Mouse (Mus musculus) telencephalon, adult 2 months (tissue): ENCODE data around the gene Ctf1.
A peak's percentile ranks its signal among the peaks of the same experiment; 100 is the strongest.

Experiments
- DNase-seq: peaks from one replicate; pipeline ENCODE4 v3.0.0-alpha.2; 2011; ENCODE audit warnings: low read depth, low spot score

Ctf1 gene

DNA sequence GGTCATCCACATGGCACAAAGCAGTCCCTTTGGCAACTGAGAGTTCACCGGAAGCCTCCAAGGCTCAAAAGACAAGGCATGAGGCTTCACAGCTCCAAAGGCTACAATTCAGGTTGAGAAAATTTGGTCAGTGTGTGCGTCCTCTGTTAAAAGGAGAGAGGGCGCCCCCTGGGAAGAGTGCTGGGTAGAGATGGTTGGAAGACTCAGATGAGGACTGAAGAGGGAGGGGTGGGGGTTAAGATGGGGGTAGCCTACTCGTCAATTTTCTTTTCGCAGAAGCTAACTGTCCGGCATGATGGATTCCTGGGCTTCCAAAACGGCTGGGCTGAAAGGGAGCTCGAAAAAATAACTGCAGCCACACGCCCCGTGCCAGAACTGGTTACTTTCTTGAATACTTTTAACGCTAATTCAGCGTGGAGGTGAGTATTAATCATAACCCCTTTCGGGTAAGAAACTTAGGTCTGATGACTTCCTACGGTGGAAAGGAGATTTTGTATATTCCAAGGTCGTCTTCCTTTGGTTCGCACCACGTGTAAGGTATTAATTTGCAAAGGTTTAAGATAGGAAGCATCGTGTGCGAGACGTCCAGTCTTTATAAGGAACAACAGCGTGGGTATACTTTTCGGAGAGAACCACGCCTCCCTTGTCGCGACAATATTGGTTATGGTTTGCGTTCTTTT is 32.0 kb downstream of the Ctf1 start, which contains the start of gene Fbxl19:
TSS of gene Fbxl19 (plus strand) at position 178 of the 680 bp plus-strand sequence.
- peak; percentile 61 for DNase-seq

DNA sequence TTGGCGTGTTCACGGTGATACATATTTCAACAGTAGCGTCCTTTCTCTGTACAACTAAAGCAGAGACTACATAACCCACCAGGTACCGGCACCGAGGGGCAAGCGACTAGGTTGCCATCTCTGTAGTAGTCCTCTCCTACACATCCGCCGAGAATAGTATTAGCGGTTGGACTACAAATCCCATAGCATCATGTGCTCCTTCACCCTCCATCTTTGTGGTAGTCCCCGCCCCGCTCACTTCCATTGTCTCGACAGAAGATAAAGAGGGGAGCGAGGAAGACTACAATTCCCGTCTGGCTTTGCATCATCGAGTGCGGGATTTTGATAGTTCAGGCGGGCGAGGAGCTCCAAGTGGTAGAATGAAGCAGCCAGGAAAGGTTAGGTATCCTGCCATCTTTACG is 32.7 kb downstream of the Ctf1 start:
- peak; percentile 100 for DNase-seq

DNA sequence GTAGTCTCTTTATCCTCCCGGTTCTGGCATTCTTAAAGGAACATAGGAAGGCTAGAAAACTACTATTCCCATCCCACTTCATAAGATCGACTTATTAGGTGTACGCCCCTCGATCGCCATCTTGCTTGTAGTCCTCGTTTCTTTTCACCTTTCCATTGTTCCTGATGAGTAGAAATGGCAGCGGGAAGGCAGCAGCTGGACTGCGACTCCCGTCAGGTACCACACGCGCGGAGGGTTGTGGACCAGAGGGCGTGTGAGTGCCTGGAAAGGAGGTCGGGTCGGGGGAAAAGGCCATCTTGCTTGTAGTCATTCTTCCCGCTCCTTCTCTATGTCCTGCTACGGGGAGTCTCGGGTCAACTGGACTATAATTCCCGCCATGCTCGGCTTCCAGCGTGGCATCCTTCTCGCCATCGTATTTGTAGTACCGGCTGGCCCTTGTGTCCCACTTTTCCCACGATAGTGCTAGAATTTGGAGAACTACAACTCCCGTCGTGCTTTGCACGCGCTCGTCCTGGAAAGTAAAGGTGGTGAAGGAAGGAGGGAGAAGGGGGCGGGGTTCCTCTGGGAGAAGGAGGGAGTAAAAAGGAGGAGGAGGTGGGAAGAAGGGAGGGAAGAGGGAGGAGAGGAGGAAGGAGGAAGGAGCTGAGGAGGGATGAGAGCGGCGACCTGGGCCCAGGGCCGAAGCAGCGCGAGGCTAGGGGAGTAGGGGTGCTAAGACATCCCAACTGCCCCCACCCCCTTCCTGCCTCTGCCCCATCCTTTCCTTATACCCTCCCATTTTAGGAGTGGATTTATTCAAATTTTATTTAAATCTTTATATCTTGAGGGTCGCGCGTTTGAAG is 33.3 kb downstream of the Ctf1 start:
- peak; percentile 100 for DNase-seq

DNA sequence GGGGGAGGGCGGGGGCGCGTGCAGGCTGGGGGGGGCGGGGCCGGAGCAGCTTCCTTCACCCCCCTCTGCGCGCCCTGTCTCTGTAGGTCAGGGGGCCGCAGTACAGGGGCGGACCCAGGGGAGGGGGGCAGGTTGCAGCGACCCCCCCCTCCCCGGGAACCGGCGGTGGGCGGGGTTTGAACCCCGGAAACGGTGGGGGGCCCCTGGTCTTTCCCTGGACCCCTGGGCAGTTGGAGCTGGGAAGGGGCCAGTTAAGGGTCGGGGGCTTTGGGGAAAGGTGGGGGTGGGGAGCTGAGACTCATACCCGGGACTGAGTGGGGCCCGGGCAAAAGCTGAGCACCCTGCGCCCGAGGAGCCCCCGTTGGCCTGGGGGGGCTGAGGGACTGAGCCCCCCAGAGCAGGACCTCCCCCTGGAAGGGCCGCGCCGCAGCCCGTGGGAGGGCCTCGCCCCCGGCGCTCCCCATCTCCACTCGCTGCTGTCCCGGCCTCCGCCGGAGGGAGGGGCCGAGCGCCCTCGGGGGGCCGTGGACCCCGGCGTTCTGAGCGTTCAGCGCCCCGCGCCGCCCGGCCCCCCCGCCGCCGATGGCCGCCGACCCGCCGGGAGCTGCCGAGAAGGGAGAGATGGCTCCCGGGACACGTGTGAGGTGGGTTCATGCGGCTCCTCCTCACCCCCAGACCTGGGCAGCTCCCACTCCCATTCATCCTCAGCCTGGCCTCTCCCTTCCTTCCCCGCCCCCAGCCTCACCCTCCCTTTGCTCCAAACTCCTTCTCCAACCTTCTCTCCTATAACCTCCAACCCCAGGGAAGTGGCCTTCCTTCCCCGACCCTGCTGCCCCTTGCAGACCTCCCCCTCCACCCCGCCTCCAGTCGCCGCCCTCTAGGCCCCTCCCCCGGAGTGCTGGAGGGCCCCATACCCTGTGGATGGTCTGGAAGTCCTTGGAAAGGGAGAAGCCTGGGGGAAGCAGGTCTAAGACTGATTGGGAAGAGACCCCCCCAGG is 34.3 kb downstream of the Ctf1 start:
- DNase-seq, result no peak

DNA sequence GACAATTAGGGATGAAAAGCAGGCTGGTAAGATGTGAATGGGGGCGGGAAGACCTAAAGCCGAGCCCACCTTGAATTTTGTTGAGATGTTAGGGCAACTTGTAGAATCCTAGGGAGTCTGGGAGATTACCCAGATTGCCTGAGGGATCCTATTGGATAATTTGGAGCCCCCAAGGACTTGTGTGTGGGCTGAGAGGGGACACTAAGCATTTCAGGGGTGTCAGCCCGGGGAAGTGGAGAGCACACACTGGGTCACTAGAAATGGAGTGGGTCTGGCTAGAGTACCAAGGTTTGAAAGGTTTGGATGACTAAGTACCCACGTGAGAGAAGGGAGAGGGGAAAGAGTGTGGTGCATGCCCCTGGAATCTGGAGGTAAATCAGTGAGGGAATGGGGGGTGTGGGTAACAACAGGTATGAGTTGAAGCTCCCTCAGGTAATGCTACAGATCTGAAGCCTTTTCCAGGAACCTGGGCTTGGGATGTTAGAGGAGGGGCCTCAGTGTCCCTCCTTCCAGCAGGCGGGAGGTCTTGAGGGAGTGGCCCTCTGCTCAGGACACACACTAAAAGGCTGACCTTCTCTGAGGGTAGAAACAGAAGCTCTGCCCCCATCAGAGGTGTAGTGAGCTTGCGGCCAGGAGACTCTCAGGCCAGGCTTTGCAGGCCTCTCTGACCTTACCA is 35.2 kb downstream of the Ctf1 start:
- no peak for DNase-seq

DNA sequence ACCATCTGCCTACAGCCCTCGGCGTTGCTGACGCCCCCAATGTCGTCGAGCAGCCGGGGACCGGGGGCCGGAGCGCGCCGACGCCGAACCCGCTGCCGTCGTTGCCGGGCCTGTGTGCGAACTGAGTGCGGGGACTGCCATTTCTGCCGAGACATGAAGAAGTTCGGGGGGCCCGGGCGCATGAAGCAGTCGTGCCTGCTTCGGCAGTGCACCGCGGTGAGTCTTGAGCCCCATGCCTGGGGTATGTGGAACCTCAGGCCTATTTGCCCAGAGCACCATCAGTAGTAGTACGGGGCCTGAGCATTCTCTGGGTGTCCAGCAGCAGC is 35.7 kb downstream of the Ctf1 start:
- DNase-seq, result no peak

DNA sequence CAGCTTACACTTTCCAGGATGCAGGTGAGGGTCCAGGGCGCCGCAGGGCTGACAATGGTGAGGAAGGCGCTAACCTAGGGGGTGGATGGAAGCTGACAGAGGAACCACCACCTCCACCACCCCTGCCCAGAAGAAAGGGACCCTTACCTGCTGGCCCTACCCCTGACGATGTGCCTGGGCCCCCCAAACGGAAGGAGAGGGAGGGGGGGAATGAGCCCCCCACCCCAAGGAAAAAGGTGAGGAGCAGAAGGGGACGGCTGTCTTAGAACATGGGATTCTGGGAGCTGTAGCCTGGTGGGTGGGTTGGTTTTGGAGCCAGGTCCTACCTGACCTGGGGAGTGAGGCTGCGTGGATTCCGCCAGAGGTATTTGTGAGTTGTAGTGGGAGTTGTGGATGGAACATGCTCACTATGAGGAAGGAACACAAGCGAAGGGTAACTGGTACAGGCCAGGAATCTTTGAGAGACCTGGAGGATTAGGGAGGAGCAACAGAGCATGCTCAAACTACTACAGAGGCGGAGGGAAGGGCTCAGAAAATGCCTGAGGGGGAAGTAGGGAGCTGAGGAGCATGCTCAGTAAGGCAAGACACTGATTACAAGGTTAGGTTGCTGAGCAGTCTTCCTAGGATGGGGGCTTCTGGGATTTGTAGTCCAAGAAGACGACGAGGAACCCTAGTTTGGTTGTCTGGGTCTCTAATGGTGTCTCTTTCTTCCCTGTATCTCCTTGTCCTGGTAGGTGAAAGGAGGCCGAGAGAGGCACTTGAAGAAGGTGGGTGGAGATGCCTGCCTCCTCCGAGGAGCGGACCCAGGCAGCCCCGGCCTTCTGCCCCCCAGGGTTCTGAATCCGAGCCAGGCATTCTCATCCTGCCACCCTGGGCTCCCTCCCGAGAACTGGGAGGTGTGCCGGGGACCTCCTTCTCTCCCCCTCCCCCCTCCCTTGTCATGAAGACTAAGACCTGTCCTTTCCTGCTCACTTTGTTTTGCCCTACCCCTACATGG is 37.9 kb downstream of the Ctf1 start:
- DNase-seq, result peak; percentile 91

DNA sequence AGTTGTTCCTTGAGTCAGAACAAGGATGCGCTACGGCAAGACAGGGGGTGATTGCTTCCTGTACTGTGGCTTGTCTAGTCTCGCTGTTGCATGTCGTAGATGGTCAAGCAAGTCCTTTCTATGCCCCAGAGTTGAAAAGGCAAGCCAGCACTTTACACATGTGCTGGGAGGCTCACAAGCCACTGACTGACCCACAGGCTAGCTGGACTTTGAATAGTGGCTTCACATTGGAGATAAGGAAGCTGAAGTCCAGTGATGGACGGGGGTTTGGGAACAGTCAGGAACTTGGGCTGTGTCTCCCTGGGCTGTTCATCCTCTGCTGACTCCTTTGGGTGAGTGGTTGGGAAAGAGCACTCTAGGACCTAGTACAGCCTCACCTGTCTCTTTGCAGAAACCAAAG is 39.1 kb downstream of the Ctf1 start:
- DNase-seq, result no peak

DNA sequence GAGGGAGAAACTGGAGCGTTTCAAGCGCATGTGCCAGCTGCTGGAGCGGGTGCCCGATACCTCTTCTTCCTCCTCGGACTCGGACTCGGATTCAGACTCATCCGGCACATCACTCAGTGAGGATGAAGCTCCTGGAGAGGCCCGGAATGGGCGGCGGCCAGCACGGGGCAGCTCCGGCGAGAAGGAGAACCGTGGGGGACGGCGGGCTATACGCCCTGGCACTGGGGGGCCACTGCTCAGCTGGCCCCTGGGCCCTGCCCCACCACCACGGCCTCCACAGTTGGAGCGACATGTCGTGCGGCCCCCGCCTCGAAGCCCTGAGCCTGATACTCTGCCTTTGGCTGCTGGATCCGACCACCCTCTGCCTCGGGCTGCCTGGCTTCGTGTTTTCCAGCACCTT is 39.5 kb downstream of the Ctf1 start:
- no peak for DNase-seq

DNA sequence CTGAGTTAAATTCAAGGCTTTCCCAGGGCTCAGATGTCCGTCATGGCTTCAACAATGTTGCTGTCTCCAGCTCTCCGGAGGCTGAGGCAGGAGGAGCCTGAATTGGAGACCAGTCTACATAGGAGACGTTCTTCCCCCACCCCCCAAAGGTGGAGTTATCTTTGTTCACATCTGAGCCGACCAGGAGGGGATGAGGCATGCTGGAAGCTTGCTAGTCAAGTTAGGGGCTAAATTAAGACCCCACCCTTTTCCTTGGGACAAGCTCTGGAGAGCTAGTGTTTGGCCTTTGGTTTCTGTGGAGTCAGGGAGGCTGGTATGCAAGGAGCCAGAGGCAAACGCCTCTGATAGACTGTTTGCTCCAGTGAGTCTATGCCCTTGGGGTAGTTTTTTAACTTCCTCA is 40.6 kb downstream of the Ctf1 start:
- DNase-seq, result no peak

DNA sequence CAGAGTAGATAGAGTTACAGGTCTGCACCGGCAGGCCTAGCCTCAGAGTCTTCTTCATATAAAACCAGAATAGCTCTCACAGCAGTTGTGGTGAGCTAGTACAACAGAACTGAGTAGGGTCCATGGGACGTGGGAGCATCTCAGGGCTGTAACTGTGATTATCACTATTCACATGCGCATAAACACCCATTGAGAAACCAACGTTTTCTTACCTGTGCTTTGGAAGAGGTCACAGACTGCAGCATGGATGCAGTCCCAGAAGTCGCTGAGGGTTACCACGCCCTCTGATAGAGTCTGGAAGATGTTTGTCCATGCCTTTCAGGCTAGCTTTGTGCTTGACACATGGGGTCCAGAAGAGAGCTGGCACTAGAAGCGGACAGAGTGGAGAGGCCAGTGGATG is 41.2 kb downstream of the Ctf1 start:
- no peak for DNase-seq

DNA sequence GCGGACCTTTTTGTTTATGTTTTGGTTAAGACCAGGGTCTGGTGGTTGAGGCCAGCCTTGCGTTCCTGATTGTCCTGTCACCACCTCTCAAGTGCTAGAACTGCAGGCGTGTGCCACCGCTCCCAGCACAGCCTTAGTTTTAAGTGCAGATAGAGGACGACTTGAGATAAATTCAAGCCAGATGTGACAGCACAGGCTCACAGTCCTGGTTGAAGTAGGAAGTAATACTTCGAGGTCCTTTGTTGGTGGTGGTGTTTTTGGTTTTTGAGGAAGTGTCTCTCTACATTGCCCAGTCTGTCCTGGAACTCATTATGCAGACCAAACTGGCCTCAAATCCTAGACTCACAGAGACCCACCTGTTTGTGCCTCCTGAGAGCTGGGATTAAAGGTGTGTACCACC is 47.2 kb downstream of the Ctf1 start:
- DNase-seq, result no peak

DNA sequence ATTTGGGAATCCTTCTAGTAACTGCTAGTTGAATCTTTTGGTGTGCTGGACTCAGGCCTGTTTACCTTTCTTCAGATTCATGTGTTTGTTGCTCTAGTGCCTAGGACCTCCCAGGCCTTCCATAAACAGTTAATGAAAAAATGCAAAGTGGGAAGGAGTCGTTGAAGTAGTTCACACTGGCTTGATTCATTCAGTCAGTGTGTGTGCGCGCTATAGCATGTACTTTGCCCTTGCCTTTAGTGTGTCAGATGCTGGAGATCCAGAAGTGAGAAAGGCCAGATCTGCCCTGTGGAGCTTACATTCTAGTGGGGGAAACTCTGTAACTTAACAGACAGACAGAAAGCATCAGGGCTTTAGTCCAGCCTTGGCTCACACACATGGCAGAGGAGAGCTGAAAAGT is 47.9 kb downstream of the Ctf1 start:
- no peak for DNase-seq

DNA sequence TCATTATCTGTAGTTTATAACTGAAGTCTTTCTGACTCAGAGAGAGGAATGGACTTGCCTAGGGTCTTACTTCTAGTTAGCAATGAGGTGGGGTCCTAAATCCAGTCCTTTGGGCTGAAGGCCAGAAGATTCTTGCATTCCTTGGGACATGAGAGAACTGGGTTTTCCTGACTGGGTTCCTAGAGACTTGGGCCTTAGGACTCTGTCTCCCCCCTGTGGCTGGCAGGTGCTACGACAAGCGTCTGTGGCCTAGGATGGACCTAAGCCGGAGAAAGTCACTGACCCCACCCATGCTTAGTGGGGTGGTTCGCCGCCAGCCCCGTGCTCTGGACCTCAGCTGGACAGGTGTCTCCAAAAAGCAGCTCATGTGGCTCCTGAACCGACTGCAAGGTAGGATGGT is 48.5 kb downstream of the Ctf1 start:
- DNase-seq, result no peak

DNA sequence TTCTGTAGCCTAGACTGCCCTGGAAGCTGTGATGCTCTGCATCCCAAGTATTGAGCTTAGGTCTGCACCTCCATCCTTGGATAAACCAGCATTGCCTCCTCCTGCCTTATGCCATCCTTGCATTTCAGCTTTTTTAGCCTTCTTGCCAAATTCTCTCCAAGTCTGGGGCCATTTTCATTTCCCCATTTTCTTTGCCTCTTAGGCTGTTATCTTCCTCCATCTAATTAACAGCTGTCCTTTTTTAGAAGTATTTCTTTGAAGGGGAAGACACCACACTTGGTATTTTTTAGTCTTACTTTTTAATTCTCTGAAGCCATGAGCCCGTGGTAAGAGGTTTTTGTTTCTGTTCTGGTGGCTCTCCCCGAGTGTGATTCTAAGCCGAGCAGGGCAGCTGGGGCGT is 51.1 kb downstream of the Ctf1 start:
- DNase-seq, result no peak

DNA sequence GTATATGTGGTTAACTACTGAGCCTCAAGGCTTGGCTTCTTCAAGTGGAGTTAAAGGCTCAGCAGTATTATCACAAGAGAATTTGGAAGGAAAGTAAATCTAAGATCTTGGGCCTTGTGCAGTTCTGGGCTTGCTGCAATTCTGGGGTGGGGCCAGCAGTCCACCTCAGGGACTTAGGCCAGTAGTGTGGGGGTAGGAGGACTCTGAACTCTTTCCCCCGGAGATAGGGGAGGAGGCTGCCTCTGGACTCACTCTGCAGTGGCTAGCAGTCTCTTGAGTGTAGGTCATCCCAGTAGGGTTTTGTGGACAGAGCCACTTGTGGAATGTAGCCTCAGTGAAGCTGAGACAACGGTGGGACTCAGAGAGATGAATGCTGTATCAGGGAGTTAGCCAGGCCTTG is 53.2 kb downstream of the Ctf1 start:
- no peak for DNase-seq

DNA sequence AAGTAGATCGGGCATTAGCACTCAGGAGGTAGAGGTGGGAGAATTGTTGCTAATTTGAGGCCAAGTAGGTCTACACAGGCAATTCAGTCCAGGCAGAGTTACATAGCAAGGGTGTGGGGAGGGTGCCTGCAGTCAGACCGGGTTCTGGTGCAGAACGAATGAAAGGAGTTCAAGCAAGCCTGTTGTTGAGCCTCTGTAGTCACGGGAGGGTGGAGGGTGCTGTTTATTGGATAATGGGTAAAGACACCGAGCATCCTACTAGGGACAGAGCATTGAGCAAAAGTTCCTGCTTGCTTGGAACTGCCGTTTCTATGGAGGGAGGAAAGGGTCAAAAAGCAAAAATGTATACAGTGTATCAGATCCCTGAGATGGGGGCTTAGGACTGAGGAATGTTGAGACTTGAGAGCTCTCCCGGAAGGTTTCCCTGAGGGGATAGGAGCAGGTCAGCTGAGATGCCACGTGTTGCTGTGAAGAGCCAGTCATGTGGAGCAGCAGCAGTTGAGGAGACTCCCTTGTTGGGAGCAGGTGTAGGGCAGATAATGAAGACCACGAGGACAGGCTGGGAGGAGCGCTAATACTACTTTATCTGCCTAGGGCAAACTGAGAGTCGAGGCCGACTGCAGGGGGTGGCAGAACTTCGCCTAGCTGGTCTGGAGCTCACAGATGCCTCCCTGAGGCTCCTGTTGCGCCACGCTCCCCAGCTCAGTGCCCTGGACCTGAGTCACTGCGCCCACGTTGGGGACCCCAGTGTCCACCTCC is 54.5 kb downstream of the Ctf1 start:
- DNase-seq, result no peak
